Mouse (Mus musculus) ES-E14 (cell line): ENCODE measurements around the gene Mgrn1. TPM values are rescaled to one million over a fixed set of nuclear protein-coding genes. Genes with fewer than 3 reads are reported as not detected.

Experiments
- DNase-seq: peaks from one replicate; pipeline ENCODE4 v3.0.0-alpha.2; 2013; ENCODE audit warnings: low read depth, low spot score
- H3K27ac ChIP-seq: 2 replicates; pipeline ENCODE4 v1.5.1; 2012; ENCODE audit warnings: low read depth, mild to moderate bottlenecking, low read length, moderate library complexity, mixed read lengths; ENCODE audit not compliant: poor library complexity, insufficient read depth, severe bottlenecking
- H3K36me3 ChIP-seq: 2 replicates; pipeline ENCODE4 v1.6.1; 2012; ENCODE audit warnings: mild to moderate bottlenecking, low read length, moderate library complexity, mixed read lengths; ENCODE audit not compliant: control insufficient read depth, poor library complexity, insufficient read depth, severe bottlenecking
- H3K4me1 ChIP-seq, 2 experiments: fragments of 150-350 bp in 1 of 2; sonication (generic) in 1 of 2; 2 replicates each; pipeline ENCODE4 v1.6.1; 2012; ENCODE audit warnings: low read length in 2 of 2, mild to moderate bottlenecking in 1 of 2, mixed read lengths in 1 of 2; ENCODE audit not compliant: control insufficient read depth in 2 of 2, insufficient read depth in 2 of 2, poor library complexity in 1 of 2
- H3K4me3 ChIP-seq, 2 experiments: fragments of 150-350 bp in 1 of 2; sonication (generic) in 1 of 2; 2 replicates each; pipeline ENCODE4 v1.5.1; 2012; ENCODE audit warnings: low read length in 2 of 2, low read depth in 1 of 2, mild to moderate bottlenecking in 1 of 2, mixed read lengths in 1 of 2; ENCODE audit not compliant: insufficient read depth in 1 of 2, poor library complexity in 1 of 2, severe bottlenecking in 1 of 2
- H3K9ac ChIP-seq: 2 replicates; pipeline ENCODE4 v1.6.1; 2012; ENCODE audit warnings: low read depth, mild to moderate bottlenecking, low read length, mixed read lengths; ENCODE audit not compliant: poor library complexity, insufficient read depth, severe bottlenecking
- H3K9me3 ChIP-seq: fragments of 150-350 bp; sonication (generic); 2 replicates; pipeline ENCODE4 v1.6.1; 2012; ENCODE audit warnings: low read depth, mild to moderate bottlenecking, low read length; ENCODE audit not compliant: control insufficient read depth, insufficient read depth
- CHD2 ChIP-seq: IDR thresholded peaks from 2 replicates; pipeline ENCODE4 v1.6.1; 2014; ENCODE audit warnings: mild to moderate bottlenecking, low read depth, low read length, inconsistent platforms
- HCFC1 ChIP-seq: IDR thresholded peaks from 2 replicates; pipeline ENCODE4 v1.6.1; 2012; ENCODE audit warnings: low read length, inconsistent platforms, borderline replicate concordance; ENCODE audit not compliant: insufficient read depth
- MAFK ChIP-seq: IDR thresholded peaks from 2 replicates; pipeline ENCODE4 v1.6.1; 2014; ENCODE audit warnings: mild to moderate bottlenecking, low read depth, low read length, inconsistent platforms; ENCODE audit not compliant: insufficient read depth
- ZC3H11A ChIP-seq: IDR thresholded peaks from 2 replicates; pipeline ENCODE4 v1.6.1; 2012; ENCODE audit warnings: low read depth, mild to moderate bottlenecking, inconsistent platforms, low read length, borderline replicate concordance
- ZNF384 ChIP-seq: IDR thresholded peaks from 2 replicates; pipeline ENCODE4 v1.6.1; 2012; ENCODE audit warnings: low read depth, low read length, inconsistent platforms
- in situ Hi-C, 2 experiments: fragments of 600-800 bp; cut with MboI; formaldehyde crosslinking; loops; one replicate each; pipeline ENCODE4 v1.15.1; 2025; ENCODE audit warnings: low sequenced_read_pairs in 2 of 2, inconsistent platforms in 1 of 2; ENCODE audit not compliant: unreplicated experiment in 2 of 2
- total RNA-seq: library from RNA; depleted of rRNA; stranded (reverse); fragments of 300-350 nt; gene quantifications from 2 replicates; pipeline ENCODE4 v1.2.3, GENCODE M21; 2012

Gene Mgrn1
- total RNA-seq, 1 experiment: 24.0 TPM

GRCm38 (mm10) chr16:4855046-4855650 is 30.9 kb upstream of the Mgrn1 start:
- Histone ChIP-seq H3K4me3 (no peak overlapping the region), H3K4me1 (no peaks in the 10 kb centered on the region), H3K27ac (no peak overlapping the region), H3K36me3 (no peaks in the 10 kb centered on the region), H3K9me3 (no peaks in the 10 kb centered on the region), H3K9ac (no peak overlapping the region)
- in situ Hi-C loops: no loop called here
- DNase-seq: no peak
- TF ChIP-seq CHD2 (no peak), ZNF384 (no peak), HCFC1 (no peak), MAFK (no peak), ZC3H11A (no peak)

DNA sequence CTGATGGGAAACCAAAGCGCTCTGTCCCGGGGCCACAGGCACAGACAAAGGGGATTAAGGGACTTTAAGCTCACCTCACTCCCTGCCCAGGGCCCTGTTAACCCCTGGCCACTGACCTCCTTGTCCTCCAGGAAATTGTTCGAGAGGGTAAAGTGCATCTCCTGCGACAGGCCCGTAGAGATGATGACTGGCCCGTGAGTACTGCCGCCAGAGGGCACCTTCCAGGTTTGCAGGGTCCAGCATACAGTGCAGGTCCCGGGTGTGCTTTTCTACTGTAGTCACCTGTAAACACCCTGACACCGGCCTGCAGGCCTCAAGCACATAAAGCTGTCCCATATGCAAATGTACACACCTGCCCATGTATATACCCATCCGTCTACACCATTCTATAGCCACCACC is 24.7 kb upstream of the Mgrn1 start:
- H3K9me3 ChIP-seq: no peaks in the 10 kb centered on the region

DNA sequence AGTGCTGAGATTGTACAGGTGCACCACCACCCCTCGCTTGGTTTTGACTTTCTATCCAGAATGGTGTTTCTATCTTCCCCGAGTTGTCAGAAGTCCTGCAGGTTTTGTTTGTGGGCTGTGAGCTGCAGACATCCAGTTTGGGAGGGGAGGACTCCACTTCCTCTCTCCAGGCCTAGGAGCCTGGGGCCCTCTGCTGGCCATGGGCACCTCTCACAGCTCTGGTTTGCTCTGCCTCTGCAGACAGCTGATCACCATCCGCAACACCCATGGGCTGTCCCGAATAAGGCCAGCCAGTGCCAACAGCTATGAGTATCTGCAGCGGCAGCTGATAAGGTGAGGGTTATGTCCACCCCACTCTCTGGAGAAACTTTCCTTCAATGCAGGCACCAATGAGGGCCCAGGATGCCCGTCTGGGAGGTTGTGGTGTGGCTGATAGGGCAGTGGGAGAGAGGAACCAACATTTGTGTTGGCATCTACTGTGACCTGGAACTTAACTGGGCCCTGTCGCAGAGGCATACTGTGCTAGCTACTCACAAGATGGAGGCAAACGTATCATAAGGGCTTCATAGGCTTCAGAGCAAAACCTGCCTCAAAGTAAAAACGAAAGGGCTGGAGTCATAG is 23.1 kb upstream of the Mgrn1 start:
- H3K9me3 ChIP-seq: no peaks in the 10 kb centered on the region
- no peak overlapping the region for H3K9ac ChIP-seq
- no peaks in the 10 kb centered on the region for H3K36me3 ChIP-seq
- DNase-seq: no peak
- peaks cover 0 to 3% of the 10 kb centered on the region in 2 experiments; a peak in 1 of 4 replicates for H3K4me1 ChIP-seq
- no peak overlapping the region for H3K27ac ChIP-seq
- TF ChIP-seq HCFC1: no peak
- no peak for TF ChIP-seq MAFK
- TF ChIP-seq CHD2: no peak
- TF ChIP-seq ZC3H11A: no peak
- TF ChIP-seq ZNF384: no peak
- in situ Hi-C loops: no loop called here
- H3K4me3 ChIP-seq: no peak overlapping the region

More for the DNA sequence above, 24.7 kb upstream of the Mgrn1 start:
- Histone ChIP-seq H3K4me1 (peaks cover 0 to 3% of the 10 kb centered on the region in 2 experiments; a peak in 1 of 4 replicates), H3K9ac (no peak overlapping the region), H3K36me3 (no peaks in the 10 kb centered on the region), H3K27ac (no peak overlapping the region), H3K4me3 (no peak overlapping the region)
- in situ Hi-C loops: no loop called here
- no peak for DNase-seq
- TF ChIP-seq MAFK: no peak
- TF ChIP-seq ZC3H11A: no peak
- no peak for TF ChIP-seq HCFC1
- TF ChIP-seq CHD2: no peak
- no peak for TF ChIP-seq ZNF384

DNA sequence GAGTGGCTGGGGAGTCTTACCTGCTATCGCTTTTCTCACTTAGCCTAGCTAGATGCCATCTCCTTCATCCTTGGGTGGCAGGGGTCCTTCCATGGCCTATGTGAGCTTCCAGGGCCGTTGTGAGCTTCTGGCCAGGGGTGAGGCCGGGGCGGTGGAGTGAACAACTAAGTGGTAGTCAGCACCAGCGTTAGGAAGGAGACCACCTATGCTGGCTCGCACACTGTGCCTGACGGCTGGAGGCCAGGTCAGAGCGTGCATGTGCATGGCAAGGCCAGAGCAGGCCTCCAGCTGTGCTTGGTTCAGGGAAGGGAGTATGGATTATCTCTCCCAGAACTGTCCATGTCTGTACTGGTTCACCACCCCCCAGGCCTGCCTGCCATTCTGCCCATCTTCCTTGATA is 22.3 kb upstream of the Mgrn1 start:
- Histone ChIP-seq H3K4me1 (peaks cover 0 to 3% of the 10 kb centered on the region in 2 experiments; a peak in 1 of 4 replicates), H3K9me3 (no peaks in the 10 kb centered on the region), H3K9ac (no peak overlapping the region), H3K4me3 (no peak overlapping the region), H3K36me3 (no peaks in the 10 kb centered on the region), H3K27ac (no peak overlapping the region)
- in situ Hi-C loops: no loop called here
- DNase-seq: no peak
- no peak for TF ChIP-seq HCFC1
- TF ChIP-seq ZNF384: no peak
- no peak for TF ChIP-seq ZC3H11A
- TF ChIP-seq MAFK: no peak
- TF ChIP-seq CHD2: no peak
